Mouse (Mus musculus): Measurements from ENCODE around the gene Tube1.
"Not testable (repeated sequence)": the region's sequence is repeated elsewhere in the genome, so short reads cannot be mapped to it uniquely, and the experiment has no call there.

The Tube1 gene

DNA sequence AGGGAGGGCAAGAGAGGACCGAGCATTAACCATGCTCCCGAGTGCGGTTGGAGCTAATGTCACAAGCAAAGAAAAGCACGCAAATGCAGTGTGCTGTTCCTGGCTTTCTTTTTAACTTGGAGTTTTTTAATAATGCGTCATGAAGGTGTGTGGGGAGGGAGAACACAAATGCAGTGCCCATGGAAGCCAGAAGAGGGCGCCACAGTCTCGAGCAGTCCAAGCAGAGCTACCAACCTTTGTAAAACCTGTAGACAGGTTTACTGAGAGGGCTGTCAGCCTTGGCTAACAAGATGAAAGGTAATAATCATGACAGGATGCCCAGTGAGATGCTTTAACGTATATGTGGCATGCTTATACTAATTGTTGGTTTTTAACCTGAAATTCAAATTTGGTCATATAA is 36.4 kb downstream of the Tube1 start:
- peak; percentile 80 for DNase-seq

GRCm38 (mm10) chr10:39170706-39171105 is 36.9 kb downstream of the Tube1 start:
- no peak for DNase-seq

DNA sequence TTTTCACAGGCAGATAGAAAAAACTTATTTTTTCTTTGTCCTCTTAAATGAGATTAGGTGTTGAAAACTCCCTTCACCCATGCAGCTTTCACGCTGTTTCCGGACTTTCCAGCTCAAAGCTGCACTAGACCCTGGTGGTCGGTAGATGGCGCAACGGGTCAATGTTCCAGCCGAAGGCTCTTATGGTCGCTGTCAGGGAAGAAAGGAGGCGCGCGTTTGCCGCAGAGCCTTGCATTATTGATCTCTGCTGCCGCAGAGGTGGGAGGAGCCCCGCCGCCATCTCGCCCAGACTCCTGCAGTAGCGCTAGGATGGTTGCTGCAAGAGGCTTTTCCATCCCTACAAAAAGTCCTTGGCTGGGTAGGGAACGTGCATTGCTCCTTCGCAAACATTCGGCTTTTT is 37.4 kb downstream of the Tube1 start:
- DNase-seq: peak; percentile 94

GRCm38 (mm10) chr10:39171603-39172539 is 38.1 kb downstream of the Tube1 start:
- DNase-seq: peak; percentile 89

GRCm38 (mm10) chr10:39172540-39172931 is 38.8 kb downstream of the Tube1 start:
- DNase-seq: no peak

DNA sequence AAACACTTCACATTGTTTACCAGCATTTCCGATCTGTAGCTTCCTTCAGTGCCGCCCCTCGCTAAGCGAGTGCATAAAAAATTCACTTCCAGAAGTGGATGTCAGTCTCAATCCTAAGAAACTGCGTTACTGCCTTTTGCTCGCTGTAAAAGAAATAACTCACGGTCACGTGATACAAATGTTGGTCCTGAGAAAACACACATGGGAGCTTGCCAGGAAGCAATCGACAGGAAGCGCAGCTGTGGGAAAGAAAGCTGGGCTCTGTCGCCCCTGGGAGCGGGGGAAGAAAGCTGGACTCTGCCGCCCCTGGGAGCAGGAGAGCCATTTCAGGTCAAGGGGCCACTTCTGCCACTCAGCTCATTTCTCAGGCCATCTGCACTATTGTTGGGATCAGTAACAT is 39.3 kb downstream of the Tube1 start:
- DNase-seq: peak; percentile 62

DNA sequence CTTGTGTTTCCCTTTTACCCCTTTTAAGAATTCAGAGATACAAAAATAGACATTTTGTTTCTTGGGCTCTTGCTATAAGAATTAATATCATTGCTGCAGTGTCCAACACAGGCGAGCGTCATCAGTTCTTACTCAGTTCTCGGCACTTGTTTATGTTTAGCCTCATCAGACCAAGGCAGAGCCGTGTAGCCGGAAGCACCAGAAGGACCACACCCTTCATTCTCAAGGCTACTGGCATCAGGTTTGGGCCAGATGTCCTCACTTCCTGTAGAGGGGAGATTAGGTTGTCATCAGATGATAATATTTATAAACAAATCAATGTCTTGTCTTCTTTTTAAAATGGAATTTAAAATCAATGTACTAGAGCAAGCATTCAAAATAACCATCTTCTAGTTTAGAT is 43.2 kb downstream of the Tube1 start:
- no peak for DNase-seq

- DNase-seq: no peak
These were observed 51.2 kb downstream of the Tube1 start for GRCm38 (mm10) chr10:39184864-39185544.

GRCm38 (mm10) chr10:39185545-39185906 is 51.8 kb downstream of the Tube1 start:
- no peak for DNase-seq

DNA sequence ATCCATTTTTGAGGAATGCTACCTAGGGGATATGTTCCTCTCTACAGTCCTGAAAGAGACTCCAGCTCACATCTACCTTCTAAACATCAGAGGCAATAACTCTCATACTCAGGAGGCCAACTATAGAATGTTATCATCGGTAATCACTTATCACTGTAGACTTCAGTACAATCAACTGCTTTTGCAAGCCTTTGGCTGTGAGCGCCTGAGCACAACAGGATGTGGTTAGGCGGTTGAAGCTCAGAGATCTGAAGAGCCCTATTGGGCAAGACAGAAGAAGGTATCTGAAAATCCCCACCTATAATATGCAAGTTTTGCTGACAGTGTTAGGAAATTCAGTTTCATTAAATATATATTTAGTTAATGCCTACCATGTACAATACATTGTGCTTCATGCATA is 58.9 kb downstream of the Tube1 start:
- DNase-seq: no peak

DNA sequence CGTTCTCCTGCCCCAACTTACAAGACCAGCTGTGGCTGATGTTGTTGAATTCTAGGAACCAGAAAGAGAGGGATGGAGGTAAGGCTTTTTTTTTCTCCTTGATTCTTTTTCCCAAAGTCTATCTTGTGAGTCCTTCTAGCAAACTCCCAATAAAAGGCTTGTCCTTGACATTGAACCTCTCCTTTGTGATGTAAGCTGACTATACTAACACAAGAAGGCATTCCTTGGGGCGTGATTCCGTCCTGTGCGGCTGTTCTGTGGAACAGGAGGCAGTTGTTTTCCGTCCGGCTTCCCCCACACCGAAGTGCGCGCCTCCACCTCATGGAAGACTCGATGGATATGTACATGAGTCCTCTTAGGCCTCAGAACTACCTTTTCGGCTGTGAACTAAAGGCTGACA is 64.4 kb downstream of the Tube1 start:
- not testable (repeated sequence) for DNase-seq
